Mouse (Mus musculus) lung, adult 2 months (tissue): ENCODE data around the gene Mbtps1.

ENCODE experiments used
- CTCF ChIP-seq: fragments of 200-500 bp; IDR thresholded peaks from 2 replicates; pipeline ENCODE4 v1.5.1; 2011; ENCODE audit warnings: mild to moderate bottlenecking, low read length, control low read depth; ENCODE audit not compliant: insufficient read depth
- POLR2A ChIP-seq: fragments of 200-500 bp; IDR thresholded peaks from 2 replicates; pipeline ENCODE4 v1.6.1; 2011; ENCODE audit warnings: low read depth, mild to moderate bottlenecking, control low read depth, low read length, borderline replicate concordance; ENCODE audit errors: extremely low read depth

GRCm38 (mm10) chr8:119545791-119546190 is 12.7 kb downstream of the Mbtps1 start:
- no peak for TF ChIP-seq CTCF
- no peak for TF ChIP-seq POLR2A
